Mouse (Mus musculus) bone marrow macrophage, adult 2 months (primary cell): ENCODE data around the gene Ccnl2.

ENCODE experiments used
- CTCF ChIP-seq: IDR thresholded peaks from 2 replicates; pipeline ENCODE4 v1.5.1; 2012; ENCODE audit warnings: low read depth, mild to moderate bottlenecking, low read length, moderate library complexity
- POLR2A ChIP-seq: IDR thresholded peaks from 2 replicates; pipeline ENCODE4 v1.6.1; 2012; ENCODE audit warnings: mild to moderate bottlenecking, low read depth, low read length, borderline replicate concordance

GRCm38 (mm10) chr4:155772786-155773185 is 39.5 kb upstream of the Ccnl2 start:
- TF ChIP-seq CTCF (no peak), POLR2A (no peak)
